Mouse (Mus musculus) adrenal gland, postnatal 10 days (tissue): ENCODE measurements around the gene Tchhl1. TPM values are rescaled to one million over a fixed set of nuclear protein-coding genes. Genes with fewer than 3 reads are reported as not detected.
"Not testable (repeated sequence)": the region's sequence is repeated elsewhere in the genome, so short reads cannot be mapped to it uniquely, and the experiment has no call there.

Experiments used
- DNase-seq: peaks from one replicate; pipeline ENCODE4 v3.0.0; 2021; ENCODE audit warnings: mixed read lengths
- long read RNA-seq, 2 experiments: library from polyadenylated mRNA; stranded (forward); transcript quantifications; one replicate each; pipeline ENCODE4 v2.0.0; 2021
- total RNA-seq, 2 experiments: library from RNA; stranded (reverse); gene quantifications; 2 replicates each; pipeline ENCODE4 v1.2.3; 2021

Gene Tchhl1
- not detected for total RNA-seq
- long read RNA-seq, experiment 1: 0 reads
- long read RNA-seq, experiment 2: 0 reads

- DNase-seq: no peak
Measured at GRCm38 (mm10) chr3:93468561-93468960, at the start of gene Tchhl1. Tchhl1 (plus strand) TSS chr3:93468754.

- no peak for DNase-seq
Measured at GRCm38 (mm10) chr3:93431673-93432072, 36.9 kb upstream of the Tchhl1 start.

- DNase-seq: no peak
Measured at GRCm38 (mm10) chr3:93442030-93442429, 26.5 kb upstream of the Tchhl1 start, which contains the start of gene Tchh. Tchh (plus strand) TSS chr3:93442330.

GRCm38 (mm10) chr3:93443501-93444101, 25.0 kb upstream of the Tchhl1 start:
- DNase-seq: peak; percentile 9

GRCm38 (mm10) chr3:93444343-93445164, 24.0 kb upstream of the Tchhl1 start:
- peak; percentile 76 for DNase-seq

GRCm38 (mm10) chr3:93445165-93445705, 23.3 kb upstream of the Tchhl1 start:
- DNase-seq: peak; percentile 13

- peak; percentile 31 for DNase-seq
Measured at GRCm38 (mm10) chr3:93446128-93446755, 22.3 kb upstream of the Tchhl1 start.

- DNase-seq: not testable (repeated sequence)
Measured at GRCm38 (mm10) chr3:93446756-93447137, 21.8 kb upstream of the Tchhl1 start.

- DNase-seq: peak; percentile 59
Measured at GRCm38 (mm10) chr3:93447138-93447841, 21.3 kb upstream of the Tchhl1 start.

GRCm38 (mm10) chr3:93466556-93466955, 2.0 kb upstream of the Tchhl1 start:
- DNase-seq: no peak

- no peak for DNase-seq
Measured at GRCm38 (mm10) chr3:93467130-93467529, 1.4 kb upstream of the Tchhl1 start.

- DNase-seq: peak; percentile 7
Measured at GRCm38 (mm10) chr3:93469629-93470028, 1.1 kb downstream of the Tchhl1 start.

GRCm38 (mm10) chr3:93480053-93480452, 11.5 kb downstream of the Tchhl1 start:
- no peak for DNase-seq

- DNase-seq: no peak
Measured at GRCm38 (mm10) chr3:93481982-93482616, 13.5 kb downstream of the Tchhl1 start.

GRCm38 (mm10) chr3:93485611-93486010, 17.1 kb downstream of the Tchhl1 start:
- DNase-seq: no peak

- no peak for DNase-seq
Measured at GRCm38 (mm10) chr3:93488541-93488940, 20.0 kb downstream of the Tchhl1 start.

GRCm38 (mm10) chr3:93492176-93492575, 23.6 kb downstream of the Tchhl1 start:
- DNase-seq: no peak

- peak; percentile 59 for DNase-seq
Measured at GRCm38 (mm10) chr3:93493992-93494391, 25.4 kb downstream of the Tchhl1 start.

- not testable (repeated sequence) for DNase-seq
Measured at GRCm38 (mm10) chr3:93494774-93495173, 26.2 kb downstream of the Tchhl1 start.

- no peak for DNase-seq
Measured at GRCm38 (mm10) chr3:93497131-93497530, 28.6 kb downstream of the Tchhl1 start.

- peak; percentile 15 for DNase-seq
Measured at GRCm38 (mm10) chr3:93499129-93499528, 30.6 kb downstream of the Tchhl1 start.
